Mouse (Mus musculus) WW6 (cell line): ENCODE measurements around the gene Atad5.
"Not testable (repeated sequence)": the region's sequence is repeated elsewhere in the genome, so short reads cannot be mapped to it uniquely, and the experiment has no call there.

ENCODE experiments used
- DNase-seq: peaks from one replicate; pipeline ENCODE4 v3.0.0-alpha.2; 2013; ENCODE audit warnings: low read depth, low spot score

Atad5 gene

DNA sequence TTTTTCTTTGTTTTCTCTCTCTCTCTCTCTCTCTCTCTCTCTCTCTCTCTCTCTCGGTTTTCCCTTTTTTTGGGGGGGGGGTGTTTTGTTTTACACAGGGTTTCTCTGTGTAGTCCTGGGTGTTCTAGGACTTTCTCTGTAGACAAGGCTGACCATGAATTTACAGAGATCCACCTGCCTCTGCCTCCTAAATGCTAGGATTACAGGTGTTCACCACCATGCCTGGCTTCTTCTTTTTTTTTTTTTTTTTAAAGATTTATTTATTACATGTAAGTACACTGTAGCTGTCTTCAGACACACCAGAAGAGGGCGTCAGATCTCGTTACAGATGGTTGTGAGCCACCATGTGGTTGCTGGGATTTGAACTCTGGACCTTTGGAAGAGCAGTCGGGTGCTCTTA lies 59.8 kb downstream of the Atad5 start:
- DNase-seq, result not testable (repeated sequence)

DNA sequence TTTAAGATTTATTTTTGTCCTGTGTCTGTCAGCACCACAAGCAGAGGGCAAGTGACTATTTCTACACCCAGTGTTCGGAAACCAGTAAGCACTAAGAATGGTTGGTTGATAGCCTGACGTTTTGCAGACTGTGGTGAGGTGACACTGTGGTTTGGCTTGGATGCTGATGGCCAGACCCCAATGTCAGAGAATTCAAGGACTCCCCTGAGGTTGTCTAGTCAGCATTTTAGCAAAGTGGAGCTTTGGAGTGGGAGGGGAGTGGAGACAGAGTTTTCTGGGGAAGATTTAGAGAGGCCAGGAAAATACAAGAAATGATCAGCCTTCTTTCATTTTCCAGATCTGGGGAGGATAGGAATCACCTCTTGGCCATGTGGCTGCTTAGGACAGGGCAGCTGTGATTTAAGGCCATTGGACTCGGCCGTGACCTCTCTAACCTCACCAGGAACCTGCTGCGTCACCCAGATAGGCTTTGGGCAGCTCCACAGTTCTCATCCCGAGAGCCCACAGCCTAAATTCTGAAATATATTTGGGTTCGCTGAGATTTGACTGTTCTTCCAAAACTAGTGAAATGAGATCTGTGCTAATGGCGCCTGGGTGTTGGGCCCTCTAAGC lies 60.3 kb downstream of the Atad5 start:
- DNase-seq, result no peak

DNA sequence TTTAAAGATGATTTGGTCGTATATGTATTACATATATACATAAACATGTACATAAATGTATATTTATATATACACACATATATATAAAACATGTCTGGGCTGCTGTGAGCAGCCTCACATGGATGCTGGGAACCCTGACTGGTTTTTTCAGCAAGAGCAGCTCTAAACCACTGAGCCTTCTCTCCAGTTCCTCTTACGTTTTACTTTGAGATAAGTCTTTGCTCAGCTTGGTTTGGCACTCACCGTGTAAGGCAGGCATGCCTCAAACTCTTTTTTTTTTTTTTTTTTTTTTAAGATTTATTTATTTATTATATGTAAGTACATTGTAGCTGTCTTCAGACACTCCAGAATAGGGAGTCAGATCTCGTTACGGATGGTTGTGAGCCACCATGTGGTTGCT lies 61.4 kb downstream of the Atad5 start:
- no peak for DNase-seq

DNA sequence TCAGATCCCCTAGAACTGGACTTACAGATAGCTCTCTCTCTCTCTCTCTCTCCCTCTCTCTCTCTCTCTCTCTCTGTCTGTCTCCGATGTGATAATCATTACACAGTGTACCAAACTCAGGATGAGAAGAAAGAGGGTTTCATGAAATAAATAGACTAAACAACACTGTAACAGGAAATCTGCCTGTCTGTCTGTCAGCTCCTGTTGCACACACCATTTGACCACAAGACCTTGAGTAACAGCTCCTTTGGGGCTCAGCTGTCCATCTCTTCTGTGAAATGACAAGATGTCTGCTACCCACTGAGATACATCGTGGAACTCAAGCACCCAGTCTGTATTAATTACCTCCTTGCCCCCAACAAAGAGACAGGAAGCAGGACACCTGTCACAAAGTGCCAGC lies 62.3 kb downstream of the Atad5 start:
- DNase-seq, result no peak

DNA sequence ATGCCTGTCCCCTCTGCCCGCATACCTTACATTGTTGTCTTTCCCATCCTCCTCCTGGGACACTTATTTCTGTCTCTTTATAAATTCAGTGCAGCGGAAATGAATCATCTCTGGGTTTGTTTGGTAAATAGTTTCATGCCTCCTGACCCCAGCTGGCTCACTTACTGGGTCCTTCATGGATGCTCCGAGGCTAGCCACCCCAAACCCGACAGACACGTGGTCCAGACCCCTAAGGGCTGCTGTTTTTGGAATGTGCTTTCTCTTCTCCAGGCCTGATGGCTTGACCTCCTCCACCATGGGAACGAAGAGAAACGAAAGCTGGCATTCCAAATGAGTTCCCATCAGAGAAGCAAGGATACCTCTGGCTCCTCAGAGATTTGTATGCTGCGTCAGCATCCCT lies 63.2 kb downstream of the Atad5 start:
- no peak for DNase-seq

DNA sequence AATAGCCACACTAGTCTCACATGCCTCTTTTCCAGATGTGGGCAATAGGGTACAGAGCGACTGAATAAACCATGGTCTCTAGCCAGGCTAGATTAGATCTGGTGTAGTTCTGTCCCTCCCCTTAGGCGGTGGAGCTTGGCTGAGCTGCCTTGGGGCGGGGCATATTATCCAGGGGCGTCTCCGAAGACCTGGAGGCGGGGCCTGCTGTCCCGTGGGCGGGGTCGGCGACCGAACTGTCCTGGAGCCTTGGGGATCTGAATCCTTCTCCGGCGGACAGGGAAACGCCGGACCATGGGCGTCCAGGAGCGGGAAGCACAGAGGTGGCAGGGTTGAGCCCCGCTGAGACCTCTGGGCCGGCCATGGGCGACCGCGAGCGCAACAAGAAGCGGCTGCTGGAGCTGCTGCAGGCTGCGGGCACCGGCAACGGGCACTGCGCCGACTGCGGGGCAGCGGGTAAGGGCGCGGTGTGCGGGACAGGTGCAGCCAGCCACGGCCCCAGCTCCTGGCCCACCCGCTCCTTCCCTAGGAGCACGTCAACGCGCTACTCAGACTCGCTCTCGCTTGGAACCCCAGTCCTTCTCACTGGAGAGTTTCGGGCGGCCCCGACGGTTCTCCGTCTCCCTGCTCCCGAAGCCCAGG lies 64.8 kb downstream of the Atad5 start, which contains the start of gene Adap2:
TSS of gene Adap2 (plus strand) at position 249 of the 639 bp plus-strand sequence.
- DNase-seq, result peak; percentile 89

DNA sequence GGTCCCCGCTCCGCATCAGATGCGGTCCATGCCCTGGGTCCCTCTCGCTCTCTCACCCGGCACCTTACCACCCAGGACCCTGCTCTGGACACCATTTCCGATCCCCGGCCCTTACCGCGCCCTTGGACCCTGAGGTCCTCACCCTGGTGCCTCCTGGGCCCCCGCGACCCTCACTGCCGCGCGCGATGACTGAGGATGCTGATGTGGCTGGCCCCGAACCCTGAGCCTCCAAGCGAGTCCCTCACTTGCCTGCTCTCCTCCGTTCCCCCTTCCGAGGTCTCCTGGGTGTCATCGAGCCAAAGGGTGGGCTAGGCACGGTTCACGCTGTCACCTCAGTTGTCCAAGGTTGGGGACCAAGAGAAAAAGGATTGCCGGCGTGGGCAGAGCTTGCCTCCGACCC lies 65.3 kb downstream of the Atad5 start:
- DNase-seq, result no peak

DNA sequence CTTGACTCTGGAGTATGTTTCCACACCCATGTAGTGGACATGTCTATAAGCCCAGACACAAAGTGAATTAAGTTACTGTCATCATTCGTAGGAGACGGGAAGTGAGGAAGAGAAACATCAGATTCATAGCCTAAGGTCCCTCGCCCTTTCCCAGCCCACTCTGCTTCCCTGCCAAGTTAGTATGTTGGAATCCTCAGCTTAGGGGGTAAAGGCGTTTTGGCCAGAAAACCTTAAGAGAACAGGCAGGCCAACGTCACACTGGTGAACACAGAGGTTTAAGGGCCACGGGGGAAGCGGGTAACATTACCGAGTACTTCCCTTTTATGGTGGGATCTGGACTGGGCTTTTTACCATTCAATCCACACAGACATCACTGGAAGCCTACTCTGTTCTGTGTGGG lies 66.3 kb downstream of the Atad5 start:
- no peak for DNase-seq

DNA sequence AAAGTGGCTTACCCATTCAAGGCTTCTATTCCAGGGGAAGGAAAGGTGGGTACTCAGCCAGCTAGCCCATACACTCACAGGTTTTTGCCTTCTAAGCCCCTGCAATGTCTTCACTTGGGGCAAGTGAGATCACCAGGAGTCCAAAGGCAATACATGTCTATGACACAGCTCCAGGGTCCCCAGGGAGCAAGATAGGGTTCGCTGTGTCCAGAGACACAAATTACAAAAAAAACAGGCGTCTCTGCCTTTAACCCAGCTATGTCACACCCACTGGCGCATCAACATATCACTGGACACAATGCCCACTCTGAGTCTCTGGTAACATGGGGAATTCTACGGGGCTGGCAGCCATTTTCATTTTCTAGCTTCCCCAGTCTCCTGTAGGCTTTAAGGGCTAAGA lies 66.8 kb downstream of the Atad5 start:
- no peak for DNase-seq

DNA sequence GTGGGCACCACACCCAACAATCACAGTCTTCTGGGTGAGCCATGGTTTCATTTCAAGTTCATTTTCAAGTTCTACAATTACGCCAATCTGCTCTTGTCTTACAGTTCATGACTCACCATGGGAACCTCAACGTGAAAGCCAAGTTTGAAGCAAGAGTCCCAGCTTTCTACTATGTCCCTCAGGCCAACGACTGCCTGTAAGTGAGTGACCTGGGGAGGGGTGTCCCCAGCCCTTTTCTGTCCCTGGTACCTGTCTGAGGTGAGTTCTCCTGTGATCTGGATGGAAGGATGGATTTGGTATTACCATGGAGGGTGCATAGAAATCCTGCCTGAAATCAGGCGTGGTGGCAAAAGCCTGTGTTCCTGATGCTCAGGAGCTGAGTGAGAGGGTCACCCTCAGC lies 67.6 kb downstream of the Atad5 start:
- DNase-seq, result no peak

DNA sequence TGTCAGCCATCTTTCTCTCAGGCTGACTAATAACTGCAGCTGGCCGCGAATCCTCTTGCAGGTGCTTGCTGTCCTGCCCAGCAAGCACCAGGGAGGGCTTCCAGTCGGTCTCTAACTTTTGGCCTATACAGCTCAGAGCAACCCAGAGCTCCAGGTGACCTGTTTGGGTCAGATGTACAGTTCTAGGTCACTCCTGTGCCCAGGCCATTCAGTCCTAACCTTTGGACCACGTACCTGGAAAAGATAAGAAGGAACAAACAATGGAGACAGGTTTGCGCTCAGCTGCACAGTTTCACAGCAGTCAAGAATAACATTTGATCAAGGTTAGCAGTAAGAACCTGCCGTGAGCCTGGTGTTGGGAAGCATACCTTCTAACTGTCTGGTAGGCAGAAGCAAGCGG lies 69.8 kb downstream of the Atad5 start:
- no peak for DNase-seq

DNA sequence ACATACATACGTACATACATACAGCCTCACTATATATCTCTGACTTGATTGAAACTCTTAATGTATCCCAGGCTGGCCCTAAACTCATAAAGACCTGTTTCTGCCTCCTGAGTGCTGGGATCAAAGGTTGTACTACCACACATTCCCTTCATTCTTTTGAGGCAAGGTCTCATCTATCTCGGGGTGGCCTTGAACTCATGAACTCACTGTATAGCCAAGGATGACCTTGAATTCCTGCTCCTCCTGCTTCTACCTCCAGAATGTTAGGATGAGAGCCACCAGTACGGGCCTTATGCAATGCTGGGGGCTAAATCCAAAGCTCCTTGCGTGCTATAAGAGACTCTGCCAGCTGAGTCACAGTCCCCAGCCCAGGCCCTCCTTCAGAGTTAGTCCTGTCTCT lies 71.8 kb downstream of the Atad5 start:
- no peak for DNase-seq

DNA sequence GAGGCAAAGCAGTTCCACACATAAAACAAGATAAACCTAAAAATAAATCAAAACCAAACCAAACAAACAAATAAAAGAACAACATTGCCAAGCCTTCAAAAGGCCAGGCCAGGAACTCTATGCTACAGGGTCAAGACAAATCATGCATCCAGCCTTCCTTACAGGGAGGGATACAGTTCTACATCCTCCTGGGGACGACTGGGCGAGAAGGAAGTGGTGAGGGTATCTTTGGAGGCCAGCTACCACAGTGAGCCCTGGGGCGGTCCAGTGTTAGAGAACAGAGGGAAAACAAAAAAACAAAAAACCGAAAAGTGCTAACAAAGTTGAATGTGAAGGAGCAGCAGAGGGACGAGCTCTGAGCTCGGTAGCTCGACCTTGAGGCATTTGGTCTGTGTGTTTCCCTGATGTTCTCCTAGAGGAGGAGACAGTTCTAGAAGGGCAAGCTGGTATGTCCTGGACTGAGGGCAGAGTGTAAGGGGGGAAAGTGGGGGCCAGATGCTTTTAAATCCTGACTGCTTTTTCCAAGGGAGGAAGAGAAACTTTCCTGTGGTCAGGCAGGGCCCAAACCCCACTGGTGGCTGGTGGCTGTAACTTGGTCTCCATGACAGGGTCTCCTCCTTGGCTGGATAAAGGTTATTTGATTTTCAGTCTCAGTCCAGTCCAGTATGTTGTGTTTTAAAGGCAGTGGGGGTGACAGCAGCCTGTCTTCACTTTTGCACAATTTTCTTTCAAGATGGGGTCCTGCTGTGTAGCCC lies 74.3 kb downstream of the Atad5 start:
- DNase-seq, result no peak

DNA sequence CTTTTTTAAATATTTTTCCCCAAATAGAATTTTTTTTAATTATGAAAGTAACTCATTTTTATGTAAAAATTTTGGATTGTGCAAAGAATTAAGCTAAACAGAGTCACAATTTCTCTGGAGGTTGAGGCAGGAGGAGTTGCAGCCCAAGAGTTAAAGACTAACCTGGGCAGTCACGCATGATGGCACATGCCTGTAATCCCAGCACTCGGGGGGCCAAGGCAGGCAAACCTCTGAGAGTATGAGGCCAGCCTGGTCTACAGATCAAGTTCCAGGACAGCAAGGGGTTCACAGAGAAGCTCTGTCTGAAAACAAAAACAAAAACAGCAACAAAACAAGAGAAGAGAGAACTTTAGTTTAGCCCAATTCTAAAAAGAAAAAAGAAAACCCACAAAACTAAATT lies 75.0 kb downstream of the Atad5 start:
- no peak for DNase-seq

DNA sequence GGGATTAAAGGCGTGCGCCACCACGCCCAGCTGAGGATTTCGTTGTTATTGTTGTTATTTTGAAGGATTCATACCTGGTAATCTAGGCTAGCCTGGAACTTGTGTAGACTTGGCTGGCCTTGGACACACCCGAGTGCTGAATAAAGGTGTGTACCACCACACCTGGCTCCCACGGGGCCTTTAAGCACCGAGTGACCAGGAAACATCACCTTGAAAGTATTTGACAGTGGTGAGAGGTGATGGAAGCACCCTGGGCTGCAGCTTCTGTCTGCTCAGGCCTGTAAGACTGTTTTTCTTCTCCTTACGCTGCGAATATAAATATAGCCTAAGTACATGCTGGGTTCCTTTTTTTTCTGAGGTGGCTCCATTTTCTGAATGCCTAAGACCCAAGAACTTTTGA lies 78.9 kb downstream of the Atad5 start:
- DNase-seq, result no peak

DNA sequence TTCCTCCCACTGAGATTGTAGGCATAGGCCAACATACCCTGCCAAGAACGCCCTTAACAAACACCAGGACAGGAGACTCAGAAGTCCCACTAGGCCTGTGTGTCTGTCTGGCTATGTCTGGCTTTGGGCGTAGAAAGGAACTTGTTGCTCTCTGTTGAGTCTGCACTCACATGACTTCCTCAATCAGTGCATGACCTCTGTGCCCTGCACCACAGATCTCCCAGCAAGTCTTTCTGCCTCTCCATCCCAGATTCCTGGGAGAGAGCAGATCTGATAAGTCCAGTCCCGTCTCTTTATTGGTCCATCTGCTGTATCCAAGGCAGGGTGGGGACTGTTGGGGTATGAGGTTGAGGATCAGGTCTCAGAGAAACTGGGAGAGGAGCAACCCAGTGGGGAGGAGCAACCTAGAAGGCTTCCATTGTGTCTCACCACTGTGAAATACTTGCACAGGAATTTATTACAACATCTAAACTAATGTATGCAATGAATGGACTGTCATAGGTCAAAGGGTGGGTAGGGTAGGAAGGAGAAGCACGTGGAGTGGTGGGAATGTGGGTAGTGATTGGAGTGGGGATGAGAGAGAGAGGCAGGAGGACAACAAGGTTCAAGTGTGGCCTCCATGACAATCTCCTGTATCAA lies 79.5 kb downstream of the Atad5 start:
- DNase-seq, result no peak

DNA sequence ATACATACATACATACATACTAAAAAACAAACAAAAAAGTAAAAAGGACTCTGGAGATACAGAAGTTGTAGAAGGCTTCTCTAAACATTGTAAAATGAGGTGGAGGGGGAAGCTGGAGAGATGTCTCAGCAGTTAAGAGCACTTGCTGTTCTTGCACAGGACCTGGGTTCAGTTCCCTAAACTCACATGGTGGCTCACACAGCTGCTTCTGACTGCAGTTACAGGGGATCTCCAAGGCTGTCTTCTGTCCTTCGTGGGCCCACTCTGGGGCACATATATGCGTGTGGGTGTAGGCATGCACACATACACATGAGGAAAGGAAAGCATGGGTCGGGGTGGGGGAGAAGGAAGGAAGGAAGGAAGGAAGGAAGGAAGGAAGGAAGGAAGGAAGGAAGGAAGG lies 80.4 kb downstream of the Atad5 start:
- no peak for DNase-seq

DNA sequence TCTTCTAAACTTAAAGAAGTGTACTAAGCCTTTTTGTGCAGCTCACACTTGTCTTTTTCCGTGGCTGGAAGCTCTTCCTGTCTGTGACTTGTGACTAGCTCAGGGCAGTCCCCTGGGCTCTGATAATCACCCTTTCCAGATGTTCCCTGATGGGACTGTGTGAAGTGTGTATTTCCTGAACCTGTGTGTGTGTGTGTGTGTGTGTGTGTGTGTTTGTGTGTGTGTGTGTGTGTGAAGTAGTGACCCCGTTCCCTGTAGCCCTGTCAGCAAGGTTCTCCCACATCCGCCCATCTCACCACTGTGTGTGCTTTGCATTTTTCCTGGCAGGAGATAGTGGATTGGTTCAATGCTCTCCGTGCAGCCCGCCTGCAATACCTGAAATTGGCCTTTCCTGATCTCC lies 81.2 kb downstream of the Atad5 start:
- no peak for DNase-seq

DNA sequence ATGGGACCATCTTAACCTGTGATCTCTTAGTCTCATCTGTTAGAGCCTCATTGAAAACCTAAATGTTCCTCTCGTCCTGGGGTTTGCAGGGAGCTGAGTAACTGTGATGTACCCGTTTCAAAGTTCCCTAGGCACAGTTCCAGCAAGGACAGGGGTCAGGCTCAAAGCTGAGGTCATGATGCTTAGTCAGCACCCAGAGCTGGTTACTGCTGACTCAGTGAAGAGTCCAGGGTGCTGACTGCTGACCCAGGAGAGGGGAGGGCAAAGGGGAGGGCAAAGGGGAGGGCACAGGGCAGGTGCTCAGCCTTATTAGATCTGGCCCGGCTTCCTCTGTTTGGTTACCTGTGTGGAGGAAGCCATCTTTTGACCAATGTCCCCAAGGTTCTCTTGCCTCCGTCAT lies 82.7 kb downstream of the Atad5 start:
- DNase-seq, result no peak

DNA sequence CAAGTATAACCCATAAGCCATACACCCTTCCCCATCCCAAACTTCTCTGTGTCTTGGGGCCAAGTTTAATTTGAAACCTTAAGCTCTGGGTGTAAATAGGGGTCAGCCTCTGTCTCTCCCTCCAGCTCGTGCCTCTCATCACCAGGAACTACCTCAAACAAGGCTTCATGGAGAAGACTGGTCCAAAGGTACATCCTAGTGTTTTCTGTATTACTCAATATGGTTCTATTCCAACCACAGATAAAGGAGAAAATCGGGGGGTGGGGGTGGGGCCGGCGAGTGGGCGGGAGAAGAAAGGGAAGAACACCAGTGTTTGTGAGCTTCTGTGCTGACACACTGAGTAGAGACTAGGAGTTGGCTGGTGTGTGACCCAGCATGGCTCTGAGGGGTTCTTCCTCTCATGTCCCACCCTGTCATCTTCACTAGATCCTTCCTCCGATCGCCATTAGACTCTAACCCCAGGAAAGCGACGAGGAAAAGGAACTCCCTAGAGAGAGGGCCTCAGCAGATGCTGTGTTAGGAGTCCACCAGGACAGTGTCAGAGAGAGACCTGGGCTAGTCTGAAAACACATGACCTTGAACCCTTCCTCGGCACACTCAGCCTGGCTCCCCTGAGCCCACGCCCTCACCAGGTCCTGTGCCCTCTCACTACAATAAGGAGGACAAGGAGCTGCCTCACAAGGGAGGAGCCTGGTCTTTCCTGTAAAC lies 84.9 kb downstream of the Atad5 start:
- no peak for DNase-seq

DNA sequence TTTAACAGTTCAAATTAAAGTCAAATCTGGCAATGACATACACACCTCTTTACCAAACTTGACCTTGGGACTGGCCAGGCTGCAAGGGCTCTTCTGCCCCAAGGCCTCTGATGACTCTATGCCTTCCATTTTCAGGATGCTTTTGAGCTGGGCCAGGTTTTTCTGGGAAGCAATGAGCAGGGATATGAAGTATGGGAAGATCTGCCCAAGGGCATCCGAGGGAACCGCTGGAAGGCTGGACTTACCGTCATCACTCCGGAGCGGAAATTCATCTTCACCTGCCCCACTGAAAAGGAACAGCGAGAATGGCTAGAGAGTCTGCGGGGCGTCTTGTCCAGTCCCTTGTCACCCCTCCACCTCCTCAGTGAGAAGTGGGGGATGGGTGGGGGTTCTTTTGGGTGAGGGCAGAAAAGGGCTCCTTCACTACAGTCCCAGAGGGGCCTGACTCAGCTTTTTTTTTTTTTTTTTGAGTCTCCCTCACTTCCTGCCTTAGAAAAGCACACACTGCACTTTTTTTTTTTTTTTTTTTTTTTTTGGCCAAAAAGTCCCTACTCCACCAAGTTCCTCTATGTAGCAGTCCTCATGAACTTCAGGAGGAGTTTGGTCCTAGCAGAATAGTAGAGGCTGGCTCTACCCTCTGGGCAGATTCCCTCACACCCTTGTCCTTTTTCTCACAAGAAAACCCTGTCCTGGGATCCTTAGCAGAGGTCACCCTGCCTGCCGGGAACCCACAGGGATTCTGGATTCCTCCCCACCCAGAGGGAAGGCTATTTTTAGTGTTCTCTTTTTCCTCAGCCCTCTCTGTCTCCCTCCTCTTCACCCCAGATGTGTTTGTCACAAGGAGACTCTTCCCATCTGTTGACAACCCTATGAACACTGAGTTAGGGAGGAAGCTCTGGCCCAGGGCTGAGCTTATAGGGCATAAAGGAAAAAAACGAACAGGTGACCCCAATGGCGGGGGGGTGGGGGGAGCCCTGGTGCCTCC lies 88.0 kb downstream of the Atad5 start:
- DNase-seq, result no peak
